14 mouse cellular contexts compared by ENCODE assay signal in genomic region chr10:93325369-93325768, GRCm38 (mm10). TPM values are rescaled to one million over a fixed set of nuclear protein-coding genes. Genes with fewer than 3 reads are reported as not detected.
DNase-seq lines count a peak whose midpoint lies in the region; ATAC-seq and TF ChIP-seq lines count a peak whose summit lies in the region.
"Had no signal": no experiment of that assay in that cellular context is flagged by ENCODE, and none has a peak within 500 bp of the region (broad histone marks: within the 10 kb centered on the region; RNA-seq: fewer than 3 reads in every experiment).

No protein-coding gene starts in this region.

- H3ac ChIP-seq in myocyte (ENCODE audit: control insufficient read depth, insufficient read length), result no peak overlapping the region

- H3K27me3 ChIP-seq in liver, postnatal 0 days (ENCODE audit: insufficient read depth, low read length), result no peaks in the 10 kb centered on the region
- no peaks in the 10 kb centered on the region for H3K27me3 ChIP-seq in liver, embryonic 11.5 days (replicated peaks; ENCODE audit: control insufficient read depth, insufficient read depth, low read length)
- no peaks in the 10 kb centered on the region for H3K27me3 ChIP-seq in myocyte (ENCODE audit: control insufficient read depth, insufficient read depth, insufficient read length)
- H3K27me3 ChIP-seq: neural tube, embryonic 12.5 days had no signal

- no peak for TF ChIP-seq CTCF in liver, postnatal 0 days (IDR thresholded peaks at IDR 0.05; ENCODE audit: low read depth)
- TF ChIP-seq CTCF in bone marrow, adult 2 months (IDR thresholded peaks at IDR 0.05; ENCODE audit: control insufficient read depth, insufficient read depth, low read length), result no peak

- WGBS in liver, postnatal 0 days (ENCODE audit: insufficient replicate concordance), result 45% methylated on average over 3 of the region's 3 CpGs
- WGBS in liver, embryonic 11.5 days, result 48% methylated on average over 3 of the region's 3 CpGs
- WGBS in bone marrow, adult 2 months, result 23% methylated on average over 3 of the region's 3 CpGs

- H3K4me2 ChIP-seq in liver, postnatal 0 days (ENCODE audit: low read depth, low read length), result no peak overlapping the region
- no peak overlapping the region for H3K4me2 ChIP-seq in liver, embryonic 11.5 days
- peak overlapping the region; percentile 61 for H3K4me2 ChIP-seq in myocyte (ENCODE audit: low read depth)
- H3K4me2 ChIP-seq: neural tube, embryonic 12.5 days had no signal

- H3K9me3 ChIP-seq in liver, postnatal 0 days (ENCODE audit: low read length), result no peaks in the 10 kb centered on the region
- H3K9me3 ChIP-seq in liver, embryonic 11.5 days (ENCODE audit: control insufficient read depth, low read length), result no peaks in the 10 kb centered on the region
- H3K9me3 ChIP-seq: megakaryocyte, embryonic 14.5 days; neural tube, embryonic 12.5 days had no signal

- DNase-seq in heart, adult 11 months, result peak; percentile 90
- no peak for DNase-seq in heart, postnatal 36 days
- DNase-seq in liver, postnatal 0 days, result no peak
- DNase-seq in liver, embryonic 11.5 days (ENCODE audit: low spot score), result no peak
- no peak for DNase-seq in left cerebral cortex, postnatal 36 days (ENCODE audit: low spot score in 2 of 2)
- no peak for DNase-seq in gastrocnemius, postnatal 14 days
- DNase-seq: cerebellum, postnatal 25 days; gastrocnemius, postnatal 10 days; right cerebral cortex, postnatal 14 days had no signal

- no peaks in the 10 kb centered on the region for H3K36me3 ChIP-seq in liver, postnatal 0 days (replicated peaks; ENCODE audit: insufficient read depth, low read length)
- no peaks in the 10 kb centered on the region for H3K36me3 ChIP-seq in liver, embryonic 11.5 days (ENCODE audit: control insufficient read depth, insufficient read depth, low read length)
- H3K36me3 ChIP-seq in myocyte (ENCODE audit: control insufficient read depth, insufficient read depth), result no peaks in the 10 kb centered on the region
- H3K36me3 ChIP-seq: neural tube, embryonic 12.5 days had no signal

- no peak for ATAC-seq in liver, postnatal 0 days
- no peak for ATAC-seq in liver, embryonic 11.5 days (replicated peaks; ENCODE audit: low FRiP score)

- H3K27ac ChIP-seq in liver, postnatal 0 days (ENCODE audit: low read depth), result 0 out of 2 replicates have a peak overlapping the region, but pooled peaks have one; percentile 8
- H3K27ac ChIP-seq in liver, embryonic 11.5 days (ENCODE audit: low read depth, low read length), result no peak overlapping the region; the same call in 1 of the 2 replicates
- peak overlapping the region; percentile 26; the same call in 1 of the 2 replicates for H3K27ac ChIP-seq in bone marrow, adult 2 months (ENCODE audit: control insufficient read depth, insufficient read depth, low read depth, low read length, poor library complexity)
- H3K27ac ChIP-seq: neural tube, embryonic 12.5 days had no signal

- H3K9ac ChIP-seq in liver, postnatal 0 days (replicated peaks), result no peak overlapping the region
- no peak overlapping the region for H3K9ac ChIP-seq in liver, embryonic 11.5 days (ENCODE audit: low read depth, low read length)
- H3K9ac ChIP-seq: neural tube, embryonic 12.5 days had no signal

- no peak overlapping the region for H3K4me3 ChIP-seq in liver, postnatal 0 days (ENCODE audit: low read depth, low read length)
- H3K4me3 ChIP-seq in liver, embryonic 11.5 days (ENCODE audit: low read depth, low read length), result no peak overlapping the region
- H3K4me3 ChIP-seq in bone marrow, adult 2 months (replicated peaks; ENCODE audit: control insufficient read depth, low read depth, low read length), result no peak overlapping the region
- H3K4me3 ChIP-seq in myocyte, result no peak overlapping the region
- H3K4me3 ChIP-seq: erythroblast, embryonic 14.5 days; neural tube, embryonic 12.5 days had no signal

- H3K79me2 ChIP-seq in myocyte (ENCODE audit: control insufficient read depth, insufficient read depth), result no peaks in the 10 kb centered on the region

- no peak for TF ChIP-seq EP300 in liver, postnatal 0 days (IDR thresholded peaks at IDR 0.05; ENCODE audit: low read depth)

- intact Hi-C loops in heart, postnatal 36 days (cut with DNase I), result no loop called here
- intact Hi-C loops in left cerebral cortex, postnatal 36 days (cut with DNase I), result no loop called here
- intact Hi-C loops in gastrocnemius, postnatal 14 days (cut with DNase I; ENCODE audit: low total_unique reads), result no loop called here

- H3K4me1 ChIP-seq in liver, postnatal 0 days (ENCODE audit: insufficient read depth), result peaks cover 14% of the 10 kb centered on the region
- peaks cover 12% of the 10 kb centered on the region for H3K4me1 ChIP-seq in liver, embryonic 11.5 days (replicated peaks; ENCODE audit: control insufficient read depth, insufficient read depth, low read length)
- peaks cover 5% of the 10 kb centered on the region for H3K4me1 ChIP-seq in bone marrow, adult 2 months (ENCODE audit: control insufficient read depth, insufficient read depth, low read length)
- H3K4me1 ChIP-seq: neural tube, embryonic 12.5 days had no signal

- no peak for TF ChIP-seq POLR2A in bone marrow, adult 2 months (IDR thresholded peaks at IDR 0.05; ENCODE audit: borderline replicate concordance, control insufficient read depth, low read depth, low read length)
- no peak for TF ChIP-seq POLR2A in myocyte (IDR thresholded peaks at IDR 0.05; ENCODE audit: insufficient read length, low read depth)

TF ChIP-seq in myocyte, 11 proteins besides CTCF, POLR2A, EP300 and RAD21:
- no peak for TF ChIP-seq E2F4 (IDR thresholded peaks at IDR 0.05; ENCODE audit: insufficient read depth)
- TF ChIP-seq POLR2AphosphoS2 (IDR thresholded peaks at IDR 0.05; ENCODE audit: insufficient read length, low read depth), result no peak
- TF ChIP-seq MYOG (IDR thresholded peaks at IDR 0.05; ENCODE audit: control insufficient read depth in 1 of 3, insufficient read depth in 1 of 3, insufficient read length in 2 of 3, low read depth in 2 of 3), result no peak
- TF ChIP-seq SRF (IDR thresholded peaks at IDR 0.05; ENCODE audit: control insufficient read depth, insufficient read length, low read depth), result no peak
- TF ChIP-seq TCF3 (IDR thresholded peaks at IDR 0.05; ENCODE audit: insufficient read length, low read depth), result no peak
- TF ChIP-seq REST (IDR thresholded peaks at IDR 0.05; ENCODE audit: insufficient read depth, insufficient read length), result no peak

RNA-seq across cellular contexts. Expression of gene Elk3, which starts 14.4 kb away (rescaled TPM):
- total RNA-seq in heart, postnatal 36 days (2021), result 10 to 100 TPM; 42.0 to 53.5 TPM
- polyA plus RNA-seq in liver, postnatal 0 days (2015; fragmentation: Nextera tagmentation; extraction: Ambion mirVana), result 6.2 and 7.9 TPM in 2 replicates
- 15.9 and 17.6 TPM in 2 replicates for polyA plus RNA-seq in liver, embryonic 11.5 days (2014; fragmentation: Nextera tagmentation; extraction: Ambion mirVana)
- polyA plus RNA-seq in bone marrow, adult 2 months (2011; ENCODE audit: insufficient read depth, insufficient read length, low replicate concordance, missing spikeins), result 8.3 and 15.5 TPM in 2 replicates
- polyA plus RNA-seq in myocyte (2012; fragmentation: generic; extraction: Trizol), result 28.4 TPM
- 10 to 100 TPM in 1 of 2 experiments, 1 to 10 TPM in 1; 9.4 to 11.4 TPM for total RNA-seq in left cerebral cortex, postnatal 36 days (2021)
- 10 to 100 TPM; 31.7 to 32.9 TPM for total RNA-seq in gastrocnemius, postnatal 14 days (2021)
